Mouse (Mus musculus) embryo, embryonic 11.5 days (tissue): ENCODE results near the gene Pan2.
"Not testable (repeated sequence)": the region's sequence is repeated elsewhere in the genome, so short reads cannot be mapped to it uniquely, and the experiment has no call there.

ENCODE experiments used
- DNase-seq: peaks from one replicate; pipeline ENCODE4 v3.0.0-alpha.2; 2012; ENCODE audit warnings: low read depth, low spot score

Pan2 gene

GRCm38 (mm10) chr10:128303126-128304021 lies at the start of gene Pan2:
TSS of gene Pan2 (plus strand) at chr10:128303335.
- DNase-seq: peak; percentile 99

GRCm38 (mm10) chr10:128253677-128254255 lies 49.4 kb upstream of the Pan2 start, which contains the start of gene Apon:
TSS of gene Apon (plus strand) at chr10:128254096.
- DNase-seq: no peak

- DNase-seq: no peak
These were observed 47.2 kb upstream of the Pan2 start for GRCm38 (mm10) chr10:128255925-128256324.

- DNase-seq: no peak
These were observed 46.8 kb upstream of the Pan2 start for GRCm38 (mm10) chr10:128256328-128256727.

GRCm38 (mm10) chr10:128258953-128259352 lies 44.2 kb upstream of the Pan2 start:
- no peak for DNase-seq

- no peak for DNase-seq
These were observed 43.2 kb upstream of the Pan2 start for GRCm38 (mm10) chr10:128259946-128260345.

GRCm38 (mm10) chr10:128260376-128260775 lies 42.8 kb upstream of the Pan2 start:
- not testable (repeated sequence) for DNase-seq

GRCm38 (mm10) chr10:128262300-128262699 lies 40.8 kb upstream of the Pan2 start:
- DNase-seq: no peak

GRCm38 (mm10) chr10:128263393-128264310 lies 39.5 kb upstream of the Pan2 start:
- no peak for DNase-seq

GRCm38 (mm10) chr10:128268371-128268770 lies 34.8 kb upstream of the Pan2 start, which contains the start of gene Apof:
TSS of gene Apof (plus strand) at chr10:128268671.
- no peak for DNase-seq

- no peak for DNase-seq
These were observed 33.8 kb upstream of the Pan2 start for GRCm38 (mm10) chr10:128269206-128269910.

GRCm38 (mm10) chr10:128270287-128270841 lies 32.8 kb upstream of the Pan2 start, which contains the start of gene Stat2:
TSS of gene Stat2 (plus strand) at chr10:128270559.
- DNase-seq: peak; percentile 95

GRCm38 (mm10) chr10:128270866-128271265 lies 32.3 kb upstream of the Pan2 start:
- no peak for DNase-seq

GRCm38 (mm10) chr10:128271883-128272282 lies 31.3 kb upstream of the Pan2 start:
- no peak for DNase-seq

- DNase-seq: not testable (repeated sequence)
These were observed 30.2 kb upstream of the Pan2 start for GRCm38 (mm10) chr10:128272819-128273439.

- DNase-seq: not testable (repeated sequence)
These were observed 27.8 kb upstream of the Pan2 start for GRCm38 (mm10) chr10:128275374-128275773.

- DNase-seq: no peak
These were observed 25.0 kb upstream of the Pan2 start for GRCm38 (mm10) chr10:128278158-128278557.

GRCm38 (mm10) chr10:128280943-128281342 lies 22.2 kb upstream of the Pan2 start:
- DNase-seq: no peak

- DNase-seq: no peak
These were observed 21.5 kb upstream of the Pan2 start for GRCm38 (mm10) chr10:128281682-128282081.

GRCm38 (mm10) chr10:128282886-128283450 lies 20.2 kb upstream of the Pan2 start:
- DNase-seq: no peak
